Mouse (Mus musculus): ENCODE measurements around the gene Lamtor1.

DNA sequence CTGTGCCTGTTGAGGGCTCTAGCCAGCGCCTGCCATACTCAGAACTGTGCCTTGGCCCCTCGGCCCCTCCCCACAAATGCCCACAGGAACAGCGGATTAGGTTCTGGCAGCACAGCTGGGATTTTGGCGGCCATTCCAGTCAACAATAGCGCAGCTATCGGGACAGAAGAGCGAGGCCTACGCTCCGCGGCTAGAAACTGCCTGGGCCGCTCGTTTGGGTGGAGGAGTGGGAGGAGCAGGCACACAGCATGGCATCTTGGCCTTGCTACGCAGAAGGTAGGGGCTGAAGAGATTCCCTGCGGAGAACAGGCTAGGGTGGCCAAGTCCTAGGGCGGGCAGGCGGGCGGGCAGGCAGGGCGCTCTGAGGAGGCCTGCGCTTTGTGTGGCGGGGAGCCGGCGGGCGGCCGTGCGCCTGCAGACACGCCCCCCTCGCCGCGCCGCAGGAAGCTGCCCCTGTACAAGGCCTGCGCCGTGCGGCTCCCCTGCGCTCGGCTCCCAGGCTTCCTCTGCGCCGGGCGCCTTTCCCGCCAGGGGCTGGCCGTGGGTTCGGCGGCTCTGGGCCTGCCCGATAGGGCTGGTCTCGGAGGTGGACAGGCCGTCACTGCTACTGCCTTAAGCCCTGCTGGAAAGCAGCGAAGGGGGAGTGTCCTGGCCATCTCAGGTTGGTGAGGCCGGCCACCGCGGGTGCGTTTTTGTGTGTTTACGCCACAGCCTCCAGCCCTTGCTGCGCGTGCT is 64.2 kb downstream of the Lamtor1 start:
- TF ChIP-seq CTCF (IDR thresholded peaks at IDR 0.05; ENCODE audit: borderline replicate concordance, extremely low read depth, insufficient read depth, insufficient read length) (no peak), POLR2A (IDR thresholded peaks at IDR 0.05; ENCODE audit: borderline replicate concordance, extremely low read depth, insufficient read depth, insufficient read length, poor library complexity, severe bottlenecking) (peak; percentile 78)
